Mouse (Mus musculus): ENCODE measurements around the gene Cdk5r1. TPM values are rescaled to one million over a fixed set of nuclear protein-coding genes. Genes with fewer than 3 reads are reported as not detected.

Cdk5r1 gene
- total and polyA plus RNA-seq, 3 experiments: 2.8 to 23.3 (median 3.5) TPM

GRCm38 (mm10) chr11:80474846-80475245 is 2.0 kb upstream of the Cdk5r1 start:
- in situ Hi-C loops (cut with MboI; ENCODE audit: low pct_ligation_motif_present, low pct_unique_long_range_greater_than_20kb, low sequenced_read_pairs) (loop anchor here (5.0 to 25.0 kb wide), 3 partner anchors 82 to 337 kb away; partner anchors contain the start of gene Tmem98), dilution Hi-C loops (cut with MboI; ENCODE audit: extremely low pct_ligation_motif_present, extremely low pct_unique_long_range_greater_than_20kb, low sequenced_read_pairs) (no loop called here)
- H3K36me3 ChIP-seq (replicated peaks in 1 of 2; ENCODE audit: control insufficient read depth in 1 of 2, insufficient read depth in 1 of 2, low read length in 1 of 2): peaks cover 29 to 75% of the 10 kb centered on the region in 2 experiments
- no peak for DNase-seq (ENCODE audit: extremely low read depth)
- H3K79me2 ChIP-seq (replicated peaks; ENCODE audit: control insufficient read depth, extremely low read depth, insufficient read depth, poor library complexity, severe bottlenecking): peaks cover 22% of the 10 kb centered on the region
- no peak overlapping the region for H3K9ac ChIP-seq (ENCODE audit: insufficient read depth, low read depth)
- TF ChIP-seq MEF2A (IDR thresholded peaks at IDR 0.05; ENCODE audit: borderline replicate concordance, low read depth, low read length) (no peak), CHD1 (IDR thresholded peaks at IDR 0.05; ENCODE audit: low read depth, low read length) (no peak), POLR2A (IDR thresholded peaks at IDR 0.05; ENCODE audit: low read depth, low read length) (no peak), ETS1 (conservative IDR thresholded peaks at IDR 0.05; ENCODE audit: low read depth, low read length) (no peak), NRF1 (IDR thresholded peaks at IDR 0.05; ENCODE audit: low read depth, low read length) (no peak), ZNF384 (IDR thresholded peaks at IDR 0.05; ENCODE audit: low read depth, low read length) (no peak), GABPA (IDR thresholded peaks at IDR 0.05; ENCODE audit: insufficient replicate concordance, low read depth, low read length) (no peak), ZKSCAN1 (IDR thresholded peaks at IDR 0.05; ENCODE audit: borderline replicate concordance, low read depth, low read length) (no peak), BHLHE40 (IDR thresholded peaks at IDR 0.05; ENCODE audit: low read depth, low read length) (no peak), ELF1 (IDR thresholded peaks at IDR 0.05; ENCODE audit: low read depth, low read length) (no peak), HCFC1 (IDR thresholded peaks at IDR 0.05; ENCODE audit: low read depth, low read length) (no peak), PAX5 (IDR thresholded peaks at IDR 0.05; ENCODE audit: low read length) (no peak), UBTF (IDR thresholded peaks at IDR 0.05; ENCODE audit: low read depth, low read length) (no peak), MAX (IDR thresholded peaks at IDR 0.05; ENCODE audit: low read length) (no peak), SIN3A (IDR thresholded peaks at IDR 0.05; ENCODE audit: low read length) (no peak), NELFE (IDR thresholded peaks at IDR 0.05; ENCODE audit: low read depth, low read length) (no peak), MYC (IDR thresholded peaks at IDR 0.05; ENCODE audit: low read depth, low read length) (no peak), MXI1 (IDR thresholded peaks at IDR 0.05; ENCODE audit: low read depth, low read length) (no peak), IRF4 (IDR thresholded peaks at IDR 0.05; ENCODE audit: low read depth, low read length) (no peak)
- H3K4me3 ChIP-seq (replicated peaks in 1 of 3; ENCODE audit: low read depth in 2 of 3, low read length in 2 of 3, poor library complexity in 1 of 3): no peak overlapping the region
- peaks cover 12 to 47% of the 10 kb centered on the region in 2 experiments for H3K4me1 ChIP-seq (ENCODE audit: control insufficient read depth in 1 of 2, insufficient read depth in 2 of 2)
- H3K27me3 ChIP-seq (replicated peaks): no peaks in the 10 kb centered on the region
- H3K4me2 ChIP-seq (ENCODE audit: insufficient read depth, low read depth, poor library complexity, severe bottlenecking): no peak overlapping the region
- H3K9me3 ChIP-seq (replicated peaks; ENCODE audit: low read length): no peaks in the 10 kb centered on the region
- H3K27ac ChIP-seq (ENCODE audit: insufficient read depth, low read depth): no peak overlapping the region

GRCm38 (mm10) chr11:80475544-80475943 is 1.3 kb upstream of the Cdk5r1 start:
- H3K4me3 ChIP-seq (replicated peaks in 1 of 3; ENCODE audit: low read depth in 2 of 3, low read length in 2 of 3, poor library complexity in 1 of 3): no peak overlapping the region
- H3K79me2 ChIP-seq (replicated peaks; ENCODE audit: control insufficient read depth, extremely low read depth, insufficient read depth, poor library complexity, severe bottlenecking): peaks cover 26% of the 10 kb centered on the region
- H3K27ac ChIP-seq (ENCODE audit: insufficient read depth, low read depth): no peak overlapping the region
- in situ Hi-C loops (cut with MboI; ENCODE audit: low pct_ligation_motif_present, low pct_unique_long_range_greater_than_20kb, low sequenced_read_pairs) (loop anchor here (5.0 kb wide), 2 partner anchors 82 to 187 kb away; no protein-coding TSS in a partner anchor), dilution Hi-C loops (cut with MboI; ENCODE audit: extremely low pct_ligation_motif_present, extremely low pct_unique_long_range_greater_than_20kb, low sequenced_read_pairs) (no loop called here)
- H3K4me1 ChIP-seq (ENCODE audit: control insufficient read depth in 1 of 2, insufficient read depth in 2 of 2): peaks cover 15 to 54% of the 10 kb centered on the region in 2 experiments
- no peaks in the 10 kb centered on the region for H3K9me3 ChIP-seq (replicated peaks; ENCODE audit: low read length)
- no peak for DNase-seq (ENCODE audit: extremely low read depth)
- H3K4me2 ChIP-seq (ENCODE audit: insufficient read depth, low read depth, poor library complexity, severe bottlenecking): no peak overlapping the region
- no peak overlapping the region for H3K9ac ChIP-seq (ENCODE audit: insufficient read depth, low read depth)
- H3K27me3 ChIP-seq (replicated peaks): no peaks in the 10 kb centered on the region
- TF ChIP-seq POLR2A (IDR thresholded peaks at IDR 0.05; ENCODE audit: low read depth, low read length) (peak; percentile 9; the same call in 1 of the 2 replicates), MYC (IDR thresholded peaks at IDR 0.05; ENCODE audit: low read depth, low read length) (no peak)
- H3K36me3 ChIP-seq (replicated peaks in 1 of 2; ENCODE audit: control insufficient read depth in 1 of 2, insufficient read depth in 1 of 2, low read length in 1 of 2): peaks cover 25 to 74% of the 10 kb centered on the region in 2 experiments
